Mouse (Mus musculus): ENCODE data around the gene Hdx.
A peak's percentile ranks its signal among the peaks of the same experiment; 100 is the strongest.

Gene Hdx

DNA sequence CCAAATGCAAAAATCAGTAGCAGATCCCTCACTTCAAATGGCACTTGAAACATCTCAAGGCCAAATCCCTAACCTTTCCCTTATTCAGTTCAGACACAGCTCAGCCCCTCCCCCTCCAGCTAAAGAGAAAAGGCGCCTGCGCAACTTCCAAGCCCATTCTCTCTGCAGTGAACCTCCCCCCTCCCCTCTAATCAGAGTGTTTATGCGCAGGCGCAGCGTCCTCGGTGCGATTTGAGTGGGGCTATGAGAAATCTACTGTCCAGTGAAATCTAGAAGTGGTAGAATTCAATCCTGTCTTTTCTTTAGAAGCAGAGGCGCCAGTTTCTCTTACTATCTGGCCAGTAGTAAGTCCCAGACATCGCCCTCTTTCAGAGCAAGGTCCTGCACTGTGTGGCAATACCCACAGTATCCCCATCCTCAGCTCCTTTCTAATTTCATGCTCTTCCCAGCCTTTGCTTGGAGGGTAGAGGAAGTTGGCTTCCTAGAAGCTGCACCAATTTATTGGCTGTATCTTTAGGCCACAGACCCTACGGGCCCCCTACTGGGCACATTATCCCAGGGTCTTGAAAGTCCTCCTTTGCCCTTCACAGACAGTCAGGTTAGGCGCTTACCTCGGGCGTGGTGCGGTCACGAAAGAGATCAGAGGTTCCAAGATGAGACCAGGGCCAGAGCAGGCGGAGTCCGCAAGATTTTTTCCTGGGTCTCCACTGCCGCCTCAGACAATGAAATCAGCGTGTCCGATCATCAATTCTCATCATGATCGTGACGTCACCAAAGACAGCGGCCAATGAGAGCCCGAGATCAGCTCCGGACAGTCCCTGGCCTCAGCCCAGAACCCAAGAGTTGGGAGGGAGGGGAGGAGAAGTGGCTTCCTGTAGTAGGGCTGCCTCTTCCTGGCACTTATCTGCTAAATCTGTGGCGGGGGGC is at the start of gene Hdx:
TSS of gene Hdx (minus strand) at position 724 of the 927 bp plus-strand sequence.
- DNase-seq (ENCODE audit: low read depth, low spot score) = no peak

DNA sequence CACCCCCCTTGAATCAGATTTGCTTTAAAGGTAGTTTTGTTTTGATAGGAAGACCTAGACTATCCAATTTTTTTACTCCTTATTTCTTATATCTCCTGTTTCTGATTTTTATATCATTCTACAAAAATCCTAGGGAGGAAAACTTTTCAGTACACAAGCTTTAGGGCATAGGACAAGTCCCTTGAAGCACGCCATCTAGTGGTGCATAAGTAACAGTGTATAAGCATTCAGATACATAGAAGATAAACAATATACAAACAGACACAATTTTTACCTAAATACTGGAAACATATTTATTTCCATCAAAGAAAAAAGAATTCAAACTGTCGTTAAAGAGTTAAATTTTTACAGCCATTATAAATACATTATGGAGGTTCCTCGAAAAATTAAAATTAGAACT is 11.2 kb downstream of the Hdx start:
- peak; percentile 1 for DNase-seq (ENCODE audit: low read depth, low spot score)

DNA sequence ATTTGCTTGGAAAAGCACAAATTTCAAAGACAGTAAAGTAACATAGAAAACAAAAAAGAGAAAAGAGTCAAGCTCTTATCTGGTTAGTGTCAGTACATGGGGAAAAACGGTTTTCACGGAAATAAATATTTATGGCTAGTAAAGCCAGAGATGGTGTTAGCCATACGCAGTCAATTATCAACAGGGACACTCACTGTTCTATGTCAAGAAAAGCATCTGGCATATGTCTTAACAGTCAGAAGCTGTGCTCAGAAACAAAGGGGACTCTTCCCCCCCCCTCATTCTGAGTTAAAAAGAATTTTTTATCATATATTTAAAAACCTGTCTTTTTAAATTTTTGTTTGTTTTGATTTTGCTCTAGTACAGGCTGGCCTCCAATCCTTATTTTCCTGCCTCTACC is 25.2 kb downstream of the Hdx start:
- DNase-seq (ENCODE audit: low read depth, low spot score) = no peak

- no peak for DNase-seq (ENCODE audit: low read depth, low spot score)
Observed at GRCm38 (mm10) chrX:111660381-111660780, 36.5 kb downstream of the Hdx start.

DNA sequence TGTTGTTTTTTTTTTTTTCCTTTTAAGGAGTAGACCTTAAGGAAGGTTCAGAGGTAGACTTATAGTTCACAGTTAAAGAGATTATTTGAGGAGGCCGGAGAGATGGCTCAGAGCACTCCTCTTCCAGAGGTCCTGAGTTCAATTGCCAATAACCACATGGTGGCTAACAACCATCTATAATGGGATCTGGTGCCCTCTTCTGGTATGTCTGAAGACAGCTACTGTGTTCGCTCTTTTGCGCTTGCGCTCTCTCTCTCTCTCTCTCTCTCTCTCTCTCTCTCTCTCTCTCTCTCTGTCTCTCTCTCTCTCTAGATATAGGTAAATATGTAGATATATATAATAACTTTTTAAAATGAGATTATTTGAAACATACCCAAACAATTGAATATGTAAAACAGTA is 38.2 kb downstream of the Hdx start:
- DNase-seq (ENCODE audit: low read depth, low spot score) = peak; percentile 11

DNA sequence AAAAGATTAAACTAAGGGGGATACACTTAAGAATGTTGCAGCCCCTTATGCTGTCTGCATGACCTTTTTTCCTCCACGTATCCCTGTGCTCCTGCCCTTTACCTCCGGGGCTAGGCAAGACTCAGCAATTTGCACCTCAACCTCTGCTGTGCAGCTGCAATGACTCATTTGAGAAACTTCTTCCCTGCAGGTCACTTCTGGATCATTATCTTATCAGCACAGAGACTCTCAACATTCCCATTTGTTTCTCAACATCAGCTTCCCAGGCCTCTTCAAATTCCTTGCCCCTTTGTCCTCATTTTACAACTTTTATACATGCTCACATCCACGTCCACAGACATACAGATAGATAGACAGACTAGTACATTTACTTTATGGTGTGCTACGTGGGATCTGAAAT is 51.9 kb downstream of the Hdx start:
- DNase-seq (ENCODE audit: low read depth, low spot score) = no peak

GRCm38 (mm10) chrX:111640616-111641015 is 56.3 kb downstream of the Hdx start:
- DNase-seq (ENCODE audit: low read depth, low spot score) = no peak

DNA sequence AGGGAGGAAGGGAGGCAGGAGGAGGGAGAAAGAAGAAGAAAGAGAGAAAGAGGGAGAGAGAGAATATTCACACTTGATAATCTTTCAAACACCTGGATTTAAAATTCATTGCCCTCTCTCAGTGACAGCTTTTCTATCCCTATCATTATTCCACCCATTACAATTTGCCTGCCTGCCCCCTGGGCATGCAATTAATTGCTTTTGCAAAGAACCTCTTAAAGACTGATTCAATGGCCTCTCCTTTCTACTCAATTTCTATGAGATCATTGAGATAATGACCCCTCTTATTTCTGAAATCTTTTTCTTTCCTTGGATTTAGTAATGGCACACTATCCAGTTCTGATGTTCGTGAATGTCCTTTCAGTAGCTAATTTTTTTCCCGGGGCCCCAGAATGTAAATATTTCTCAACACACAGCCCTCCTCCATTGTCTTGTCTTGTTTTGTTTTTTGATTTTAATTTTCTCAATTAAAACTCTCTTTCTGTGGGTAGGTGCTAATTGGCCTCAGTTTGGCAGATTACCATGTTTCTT is 99.2 kb downstream of the Hdx start:
- no peak for DNase-seq (ENCODE audit: low read depth, low spot score)

GRCm38 (mm10) chrX:111587616-111588015 is 109.3 kb downstream of the Hdx start:
- no peak for DNase-seq (ENCODE audit: low read depth, low spot score)

GRCm38 (mm10) chrX:111577044-111577443 is 119.8 kb downstream of the Hdx start:
- DNase-seq (ENCODE audit: low read depth, low spot score) = no peak

DNA sequence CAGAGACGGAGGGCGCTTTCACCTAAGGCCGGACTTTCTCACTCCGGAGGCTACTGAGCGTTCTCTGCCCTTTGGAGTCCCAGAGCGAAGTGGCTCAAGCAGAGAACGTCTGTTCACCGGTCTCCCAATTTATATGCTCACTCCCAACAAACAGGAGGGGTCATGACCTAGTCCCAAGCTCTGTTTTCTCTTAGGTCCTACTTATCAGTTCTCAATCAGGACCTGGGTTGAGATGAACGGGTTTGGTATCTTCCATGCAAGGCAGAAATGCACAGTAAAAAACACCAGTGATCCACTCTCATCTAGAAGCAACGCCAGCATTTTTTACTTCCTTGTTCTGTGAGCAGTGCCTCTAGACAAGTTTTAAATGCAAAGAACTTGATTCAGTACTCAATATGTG is 159.0 kb downstream of the Hdx start, which contains the start of gene Rps6ka6:
TSS of gene Rps6ka6 (minus strand) at position 101 of the 400 bp plus-strand sequence.
- DNase-seq (ENCODE audit: low read depth, low spot score) = no peak
